Mouse (Mus musculus) left cerebral cortex, postnatal 10 days (tissue): ENCODE results near the gene Cd22. TPM values are rescaled to one million over a fixed set of nuclear protein-coding genes. Genes with fewer than 3 reads are reported as not detected.
A peak's percentile ranks its signal among the peaks of the same experiment; 100 is the strongest.
"Not testable (repeated sequence)": the region's sequence is repeated elsewhere in the genome, so short reads cannot be mapped to it uniquely, and the experiment has no call there.

ENCODE experiments used
- DNase-seq, 2 experiments: peaks; one replicate each; pipeline ENCODE4 v3.0.0; 2021 to 2022; ENCODE audit warnings: low spot score in 2 of 2, mixed read lengths in 1 of 2; ENCODE audit errors: extremely low spot score in 1 of 2
- intact Hi-C: fragments of 180-260 bp; cut with DNase I; formaldehyde crosslinking; loops from one replicate; pipeline ENCODE4 v1.15.1; 2025
- total RNA-seq, 2 experiments: library from RNA; stranded (reverse); gene quantifications; 2 replicates each; pipeline ENCODE4 v1.2.3; 2021

The Cd22 gene
- total RNA-seq, 2 experiments from 2014 or later: 0.28 TPM; not detected in 1

DNA sequence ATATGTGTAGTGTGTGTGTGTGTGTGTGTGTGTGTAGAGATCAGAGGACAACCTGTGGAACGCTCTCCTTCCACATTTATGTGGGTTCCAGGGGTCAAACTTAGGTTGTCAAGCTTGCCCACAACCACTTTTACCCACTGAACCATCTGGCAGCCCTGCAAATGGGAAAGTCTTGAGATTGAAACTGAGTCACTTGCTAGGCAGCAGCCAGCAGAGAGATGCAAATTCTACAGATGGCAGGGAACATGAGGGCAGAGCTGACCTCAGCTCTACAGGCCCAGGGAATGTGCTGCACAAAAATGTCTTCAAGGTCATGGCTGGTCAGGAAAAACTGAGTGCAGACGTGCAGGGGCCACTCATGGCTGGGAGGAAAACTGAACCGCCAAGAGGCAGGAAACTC is 1.2 kb upstream of the Cd22 start:
- intact Hi-C loops: no loop called here
- no peak for DNase-seq

GRCm38 (mm10) chr7:30878950-30879349 is 1.2 kb downstream of the Cd22 start:
- DNase-seq: no peak
- intact Hi-C loops: no loop called here

DNA sequence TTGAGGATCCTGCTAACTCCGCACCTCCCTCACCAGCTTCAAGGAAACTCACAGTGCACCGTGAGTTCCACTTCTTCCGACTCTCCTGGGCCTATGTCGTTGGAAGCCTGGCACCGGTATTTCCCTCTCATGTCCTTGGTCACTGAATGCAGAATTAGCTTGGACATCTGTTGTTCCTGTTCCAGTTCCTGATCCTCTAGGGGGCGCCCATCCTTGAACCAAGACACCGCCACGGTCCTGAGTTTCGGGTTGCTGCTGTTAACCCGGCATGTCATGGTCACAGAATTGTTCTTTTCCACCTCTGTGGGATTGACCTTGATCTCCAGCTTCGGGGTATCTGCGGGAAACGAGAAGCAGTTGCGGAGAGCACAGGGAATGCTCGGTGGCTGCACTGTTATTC is 7.1 kb downstream of the Cd22 start:
- intact Hi-C loops: no loop called here

GRCm38 (mm10) chr7:30863386-30863785 is 16.8 kb downstream of the Cd22 start:
- DNase-seq: no peak
- intact Hi-C loops: loop anchor here (10.0 kb wide), 1 partner anchor 189 kb away; the partner anchor contains the start of gene Pmis2

More for the DNA sequence above, 7.1 kb downstream of the Cd22 start:
- peak; percentile 34 to 85 for DNase-seq

DNA sequence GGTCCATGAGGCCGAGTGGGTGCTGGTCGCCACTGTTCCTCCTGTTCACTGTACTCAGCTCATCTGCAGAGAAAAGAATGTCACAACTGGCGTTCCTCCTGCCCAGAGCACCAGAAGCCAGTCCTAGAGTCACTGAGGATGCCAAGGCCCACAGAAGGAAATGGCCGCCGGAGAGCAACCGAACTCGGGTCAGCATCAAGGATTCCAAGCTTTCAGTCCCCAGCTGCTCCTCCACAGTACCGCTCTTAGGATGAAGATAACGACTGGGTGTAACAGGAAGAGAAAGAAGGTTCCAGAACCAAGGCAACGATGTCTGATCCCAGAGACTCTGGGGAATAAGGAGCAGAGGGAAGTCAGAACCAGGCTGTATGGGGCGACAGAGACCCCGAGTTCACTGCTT is 18.7 kb downstream of the Cd22 start, which contains the start of gene Ffar1:
Ffar1 (minus strand) TSS at position 101 of the 400 bp plus-strand sequence.
- intact Hi-C loops: loop anchor here (10.0 kb wide), 1 partner anchor 187 kb away; the partner anchor contains the start of gene Pmis2
- DNase-seq: no peak

- intact Hi-C loops: loop anchor here (5.0 to 10.0 kb wide), 2 partner anchors 63 to 185 kb away; partner anchors contain the start of gene Pmis2
- peak; percentile 56 to 72 for DNase-seq
These were observed 20.3 kb downstream of the Cd22 start for GRCm38 (mm10) chr7:30859635-30860402.

- intact Hi-C loops: loop anchor here (5.0 kb wide), 1 partner anchor 62 kb away; no protein-coding TSS in a partner anchor
- peak; percentile 74 to 85 for DNase-seq
These were observed 20.9 kb downstream of the Cd22 start for GRCm38 (mm10) chr7:30859290-30859634.

GRCm38 (mm10) chr7:30857746-30858145 is 22.4 kb downstream of the Cd22 start:
- DNase-seq: no peak
- intact Hi-C loops: loop anchor here (2.0 to 5.0 kb wide), 2 partner anchors 60 to 127 kb away; no protein-coding TSS in a partner anchor

DNA sequence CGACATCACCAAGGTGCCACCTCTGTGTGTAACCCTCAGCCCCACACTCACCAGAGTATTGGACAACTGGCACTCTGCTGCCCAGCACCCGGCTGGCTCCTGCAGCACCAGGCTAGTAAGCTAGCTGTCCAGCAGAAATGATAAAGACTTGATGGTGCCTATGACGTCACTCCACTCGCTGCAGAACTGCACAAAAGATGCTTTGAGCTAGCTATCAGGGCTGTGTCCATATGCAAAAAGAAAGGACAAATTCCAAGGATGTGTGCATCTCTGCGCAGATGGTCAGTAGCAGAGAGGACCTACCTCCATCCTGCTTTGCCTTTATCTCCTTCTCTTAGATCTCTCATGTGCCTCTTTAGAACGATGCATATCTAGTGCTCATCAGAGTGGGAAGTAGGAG is 24.1 kb downstream of the Cd22 start, which contains the start of gene Ffar3:
Ffar3 (minus strand) TSS at position 101 of the 400 bp plus-strand sequence.
- intact Hi-C loops: loop anchor here (2.0 to 5.0 kb wide), 2 partner anchors 59 to 125 kb away; no protein-coding TSS in a partner anchor
- no peak for DNase-seq

- intact Hi-C loops: no loop called here
- no peak for DNase-seq
These were observed 28.7 kb downstream of the Cd22 start for GRCm38 (mm10) chr7:30851421-30851820.

- intact Hi-C loops: no loop called here
- no peak for DNase-seq
These were observed 32.2 kb downstream of the Cd22 start for GRCm38 (mm10) chr7:30847934-30848333.

DNA sequence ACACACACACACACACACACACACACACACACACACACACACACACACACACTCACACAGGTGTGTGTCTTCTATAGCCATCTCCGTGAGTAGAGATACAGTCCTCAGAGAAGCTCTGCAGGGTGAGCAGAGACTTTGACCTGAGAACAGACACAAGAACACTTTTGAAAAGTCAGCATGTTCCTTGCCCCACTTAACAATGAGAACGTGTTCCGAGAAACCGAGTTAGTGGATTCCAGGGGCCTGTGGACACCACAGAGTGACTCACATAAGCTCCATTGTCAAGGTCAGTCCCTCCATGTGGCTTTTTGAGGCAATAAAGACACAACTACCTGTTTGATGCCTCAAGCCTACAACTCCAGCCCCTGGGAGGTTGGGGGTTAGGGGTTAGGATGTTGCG is 32.8 kb downstream of the Cd22 start:
- DNase-seq: no peak
- intact Hi-C loops: no loop called here

DNA sequence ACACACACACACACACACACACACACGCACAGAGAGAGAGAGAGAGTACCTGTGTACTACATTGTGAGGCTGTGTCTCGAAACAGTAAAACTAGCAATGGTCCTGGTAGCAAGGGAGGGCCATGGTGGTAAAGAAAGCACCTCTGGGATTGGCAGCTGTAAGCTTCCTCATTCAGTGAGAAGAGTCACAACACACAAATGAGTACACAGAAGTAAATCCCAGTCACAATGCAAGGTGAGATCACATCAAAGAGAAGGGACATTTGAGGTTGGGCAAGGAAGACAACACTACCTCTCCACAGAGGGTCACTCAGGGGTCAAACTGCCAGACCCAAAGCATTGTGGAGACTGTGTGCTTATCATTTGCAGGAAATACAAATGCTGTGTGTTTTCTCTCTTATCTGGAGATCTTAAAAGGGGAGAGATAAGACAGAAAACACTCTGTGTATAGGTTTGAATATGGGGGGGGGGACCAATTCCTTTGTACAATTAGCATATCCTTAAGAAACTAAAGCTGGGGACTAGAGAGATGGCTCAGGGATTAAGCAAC is 33.6 kb downstream of the Cd22 start:
- intact Hi-C loops: no loop called here
- no peak for DNase-seq

GRCm38 (mm10) chr7:30844676-30845297 is 35.4 kb downstream of the Cd22 start:
- no peak for DNase-seq
- intact Hi-C loops: no loop called here

DNA sequence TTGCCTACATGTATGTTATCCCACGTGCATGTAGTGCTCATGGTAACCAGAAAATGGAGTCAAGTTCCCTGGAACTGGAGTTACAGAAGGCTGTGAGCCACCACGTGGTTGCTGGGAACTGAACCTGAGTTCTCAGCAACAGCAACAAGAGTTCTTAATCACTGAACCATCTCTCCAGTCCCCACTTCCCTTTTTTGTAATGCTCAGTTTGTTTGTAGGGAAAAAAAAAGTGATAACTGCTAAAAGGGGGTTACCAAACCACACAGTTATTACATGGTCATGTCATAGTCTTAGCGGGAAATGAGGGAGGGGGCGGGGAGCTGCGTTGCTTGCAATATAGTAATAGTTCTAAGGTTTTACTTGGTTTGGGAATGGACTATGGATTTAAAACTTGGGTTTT is 38.0 kb downstream of the Cd22 start:
- no peak for DNase-seq
- intact Hi-C loops: no loop called here

GRCm38 (mm10) chr7:30841379-30841778 is 38.8 kb downstream of the Cd22 start:
- DNase-seq: no peak
- intact Hi-C loops: no loop called here

- DNase-seq: no peak
- intact Hi-C loops: no loop called here
These were observed 39.8 kb downstream of the Cd22 start for GRCm38 (mm10) chr7:30840306-30840705.

GRCm38 (mm10) chr7:30837277-30837676 is 42.9 kb downstream of the Cd22 start:
- intact Hi-C loops: no loop called here
- DNase-seq: no peak

DNA sequence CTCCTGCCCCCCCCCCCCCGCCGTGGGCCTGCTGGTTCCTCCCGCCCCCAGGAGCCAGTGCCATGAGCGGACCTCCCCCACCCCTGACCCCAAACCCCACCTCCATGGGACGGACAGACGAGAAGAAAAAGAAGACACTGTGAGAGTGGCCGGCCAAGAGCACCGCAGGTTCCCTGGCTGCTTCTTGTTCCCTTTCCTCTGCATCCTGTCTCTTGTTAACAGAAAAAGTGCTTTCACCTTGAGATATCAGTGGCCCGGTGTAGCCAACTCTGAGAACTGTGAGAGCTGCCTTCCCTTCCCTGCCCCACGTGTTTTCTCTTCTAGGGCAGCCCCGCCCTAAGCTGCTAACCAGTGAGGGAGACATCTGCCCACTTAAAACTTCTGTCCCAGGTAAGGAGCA is 47.5 kb downstream of the Cd22 start:
- intact Hi-C loops, DNase-seq: not testable (repeated sequence)

- no peak for DNase-seq
- intact Hi-C loops: no loop called here
These were observed 47.9 kb downstream of the Cd22 start for GRCm38 (mm10) chr7:30832261-30832660.
